ENCODE assay signal across 32 mouse cellular contexts in genomic region chr1:168569930-168570515, GRCm38 (mm10).
DNase-seq lines count a peak whose midpoint lies in the region; ATAC-seq lines count a peak whose summit lies in the region.
"Had no signal": no experiment of that assay in that cellular context is flagged by ENCODE, and none has a peak within 500 bp of the region (broad histone marks: within the 10 kb centered on the region; RNA-seq: fewer than 3 reads in every experiment).

No protein-coding gene starts in this region.

- H3K9ac ChIP-seq in forebrain, embryonic 11.5 days (ENCODE audit: low read length) = no peak overlapping the region
- H3K9ac ChIP-seq in forebrain, embryonic 12.5 days = no peak overlapping the region
- H3K9ac ChIP-seq in midbrain, embryonic 11.5 days (ENCODE audit: low read length) = no peak overlapping the region
- H3K9ac ChIP-seq in midbrain, embryonic 16.5 days (ENCODE audit: low read depth, low read length) = no peak overlapping the region
- no peak overlapping the region for H3K9ac ChIP-seq in forebrain, embryonic 15.5 days (replicated peaks)
- H3K9ac ChIP-seq: embryonic facial prominence, embryonic 13.5 days; heart, embryonic 12.5 days; heart, embryonic 15.5 days; hindbrain, embryonic 14.5 days had no signal

- no peak overlapping the region for H3K4me3 ChIP-seq in forebrain, embryonic 11.5 days (ENCODE audit: low read depth, low read length)
- H3K4me3 ChIP-seq in forebrain, embryonic 12.5 days (replicated peaks) = no peak overlapping the region
- no peak overlapping the region for H3K4me3 ChIP-seq in midbrain, embryonic 11.5 days (ENCODE audit: low read depth, low read length)
- H3K4me3 ChIP-seq in midbrain, embryonic 16.5 days (ENCODE audit: low read depth, low read length) = no peak overlapping the region
- no peak overlapping the region for H3K4me3 ChIP-seq in forebrain, embryonic 15.5 days
- H3K4me3 ChIP-seq: embryonic facial prominence, embryonic 10.5 days; embryonic facial prominence, embryonic 13.5 days; erythroblast, embryonic 14.5 days; gastrocnemius, adult 2 months; heart, embryonic 12.5 days; heart, embryonic 15.5 days; hindbrain, embryonic 10.5 days had no signal

- no peaks in the 10 kb centered on the region for H3K9me3 ChIP-seq in forebrain, embryonic 11.5 days (ENCODE audit: control insufficient read depth, low read length)
- H3K9me3 ChIP-seq in forebrain, embryonic 12.5 days = no peaks in the 10 kb centered on the region
- no peaks in the 10 kb centered on the region for H3K9me3 ChIP-seq in midbrain, embryonic 11.5 days (ENCODE audit: control insufficient read depth, low read length)
- H3K9me3 ChIP-seq in midbrain, embryonic 16.5 days (replicated peaks; ENCODE audit: control insufficient read depth, low read length, poor library complexity, severe bottlenecking) = no peaks in the 10 kb centered on the region
- no peaks in the 10 kb centered on the region for H3K9me3 ChIP-seq in forebrain, embryonic 15.5 days
- H3K9me3 ChIP-seq: embryonic facial prominence, embryonic 10.5 days; embryonic facial prominence, embryonic 13.5 days; heart, embryonic 12.5 days; heart, embryonic 15.5 days; hindbrain, embryonic 10.5 days had no signal

- no peaks in the 10 kb centered on the region for H3K27me3 ChIP-seq in forebrain, embryonic 11.5 days (ENCODE audit: control insufficient read depth, insufficient read depth, low read length)
- H3K27me3 ChIP-seq in forebrain, embryonic 12.5 days = no peaks in the 10 kb centered on the region
- H3K27me3 ChIP-seq in midbrain, embryonic 11.5 days (ENCODE audit: control insufficient read depth, insufficient read depth, low read length) = no peaks in the 10 kb centered on the region
- H3K27me3 ChIP-seq in midbrain, embryonic 16.5 days (ENCODE audit: control insufficient read depth, insufficient read depth, low read depth, low read length) = no peaks in the 10 kb centered on the region
- H3K27me3 ChIP-seq in forebrain, embryonic 15.5 days = no peaks in the 10 kb centered on the region
- H3K27me3 ChIP-seq: CH12.LX; embryonic facial prominence, embryonic 13.5 days; heart, embryonic 12.5 days; heart, embryonic 15.5 days; Patski had no signal

- no peaks in the 10 kb centered on the region; the same call in 1 of the 2 replicates for H3K4me1 ChIP-seq in forebrain, embryonic 11.5 days (replicated peaks; ENCODE audit: control insufficient read depth, insufficient read depth, low read length)
- H3K4me1 ChIP-seq in forebrain, embryonic 12.5 days = peaks cover 9% of the 10 kb centered on the region; the same call in 1 of the 2 replicates
- peaks cover 2% of the 10 kb centered on the region; the same call in 1 of the 2 replicates for H3K4me1 ChIP-seq in midbrain, embryonic 11.5 days (ENCODE audit: control insufficient read depth, insufficient read depth, low read length)
- H3K4me1 ChIP-seq in midbrain, embryonic 16.5 days (ENCODE audit: control insufficient read depth, insufficient read depth, low read length) = no peaks in the 10 kb centered on the region
- H3K4me1 ChIP-seq in forebrain, embryonic 15.5 days = peaks cover 5% of the 10 kb centered on the region; the same call in 1 of the 2 replicates
- H3K4me1 ChIP-seq: embryonic facial prominence, embryonic 10.5 days; embryonic facial prominence, embryonic 13.5 days; heart, embryonic 12.5 days; heart, embryonic 15.5 days had no signal

- ATAC-seq in forebrain, embryonic 11.5 days (replicated peaks; ENCODE audit: low FRiP score) = peak; percentile 64
- no peak for ATAC-seq in forebrain, embryonic 12.5 days (ENCODE audit: low FRiP score)
- ATAC-seq in midbrain, embryonic 11.5 days (ENCODE audit: low FRiP score) = no peak
- ATAC-seq in midbrain, embryonic 16.5 days = no peak
- ATAC-seq in forebrain, embryonic 15.5 days (replicated peaks) = peak; percentile 48; the same call in 1 of the 2 replicates
- ATAC-seq: hindbrain, postnatal 0 days; inflammation-experienced regulatory T-cells, adult 6 months; intestine, embryonic 16.5 days; Patski had no signal

- H3K4me2 ChIP-seq in forebrain, embryonic 11.5 days (ENCODE audit: low read depth, low read length, severe bottlenecking) = no peak overlapping the region
- no peak overlapping the region for H3K4me2 ChIP-seq in forebrain, embryonic 12.5 days
- no peak overlapping the region for H3K4me2 ChIP-seq in midbrain, embryonic 11.5 days
- no peak overlapping the region for H3K4me2 ChIP-seq in midbrain, embryonic 16.5 days (ENCODE audit: low read length)
- H3K4me2 ChIP-seq in forebrain, embryonic 15.5 days (replicated peaks) = no peak overlapping the region
- H3K4me2 ChIP-seq: embryonic facial prominence, embryonic 13.5 days; heart, embryonic 12.5 days; heart, embryonic 15.5 days; hindbrain, embryonic 14.5 days had no signal

- no peak overlapping the region for H3K27ac ChIP-seq in forebrain, embryonic 11.5 days (ENCODE audit: low read depth, low read length)
- no peak overlapping the region for H3K27ac ChIP-seq in forebrain, embryonic 12.5 days
- no peak overlapping the region for H3K27ac ChIP-seq in midbrain, embryonic 11.5 days (ENCODE audit: low read depth, low read length)
- H3K27ac ChIP-seq in midbrain, embryonic 16.5 days (ENCODE audit: low read length) = no peak overlapping the region
- no peak overlapping the region for H3K27ac ChIP-seq in forebrain, embryonic 15.5 days (replicated peaks)
- H3K27ac ChIP-seq: embryonic facial prominence, embryonic 10.5 days; embryonic facial prominence, embryonic 13.5 days; gastrocnemius, adult 2 months; heart, embryonic 15.5 days; hindbrain, embryonic 10.5 days; hindbrain, embryonic 14.5 days; hindbrain, postnatal 0 days had no signal

- DNase-seq in forebrain, embryonic 11.5 days (ENCODE audit: low spot score) = no peak
- peak; percentile 84 for DNase-seq in midbrain, embryonic 11.5 days (ENCODE audit: low spot score, missing footprints)
- peak; percentile 2 for DNase-seq in brain, adult 2 months (ENCODE audit: low read depth, low spot score)
- DNase-seq in gastrocnemius, postnatal 14 days = no peak
- DNase-seq: adrenal gland, postnatal 10 days; adrenal gland, postnatal 36 days; B cell, adult 2 months; cerebellum, adult 11-12 months; cerebellum, adult 9-10 months; cerebellum, postnatal 14 days; gastrocnemius, adult 2 months; gastrocnemius, postnatal 25 days; heart, adult 18-20 months; heart, postnatal 10 days; heart, postnatal 36 days; kidney, adult 18-20 months had no signal

- no peaks in the 10 kb centered on the region for H3K36me3 ChIP-seq in forebrain, embryonic 11.5 days (ENCODE audit: control insufficient read depth, insufficient read depth, low read length)
- H3K36me3 ChIP-seq in forebrain, embryonic 12.5 days (replicated peaks) = no peaks in the 10 kb centered on the region
- H3K36me3 ChIP-seq in midbrain, embryonic 11.5 days (ENCODE audit: control insufficient read depth, insufficient read depth, low read length) = no peaks in the 10 kb centered on the region
- H3K36me3 ChIP-seq in midbrain, embryonic 16.5 days (ENCODE audit: control insufficient read depth, insufficient read depth, low read length) = no peaks in the 10 kb centered on the region
- no peaks in the 10 kb centered on the region for H3K36me3 ChIP-seq in forebrain, embryonic 15.5 days
- H3K36me3 ChIP-seq: embryonic facial prominence, embryonic 10.5 days; embryonic facial prominence, embryonic 13.5 days; G1E; heart, embryonic 12.5 days; heart, embryonic 15.5 days; hindbrain, embryonic 10.5 days had no signal

- 33% methylated on average over 5 of the region's 5 CpGs for WGBS in forebrain, embryonic 11.5 days
- 24% methylated on average over 5 of the region's 5 CpGs for WGBS in forebrain, embryonic 12.5 days
- 23% methylated on average over 5 of the region's 5 CpGs for WGBS in midbrain, embryonic 11.5 days
- WGBS in midbrain, embryonic 16.5 days = 15% methylated on average over 5 of the region's 5 CpGs
- 8% methylated on average over 5 of the region's 5 CpGs for WGBS in forebrain, embryonic 15.5 days

- intact Hi-C loops in gastrocnemius, postnatal 14 days (cut with DNase I; ENCODE audit: low total_unique reads) = no loop called here

Comparison
In these comparisons a context has a peak if more than half of its experiments do, and no peak if none do; other contexts are left out.
1. ATAC-seq: peak in forebrain, embryonic 11.5 days (single experiment) and forebrain, embryonic 15.5 days (single experiment); none in forebrain, embryonic 12.5 days (single experiment), midbrain, embryonic 11.5 days (single experiment) and midbrain, embryonic 16.5 days (single experiment).
2. DNase-seq: peak in midbrain, embryonic 11.5 days (single experiment) and brain, adult 2 months (single experiment); none in forebrain, embryonic 11.5 days (single experiment) and gastrocnemius, postnatal 14 days (single experiment).